Mouse (Mus musculus): ENCODE data around the gene Supt6. TPM values are rescaled to one million over a fixed set of nuclear protein-coding genes. Genes with fewer than 3 reads are reported as not detected.

Supt6 gene
- total and polyA plus RNA-seq, 2 experiments: 8.9 to 11.0 TPM

DNA sequence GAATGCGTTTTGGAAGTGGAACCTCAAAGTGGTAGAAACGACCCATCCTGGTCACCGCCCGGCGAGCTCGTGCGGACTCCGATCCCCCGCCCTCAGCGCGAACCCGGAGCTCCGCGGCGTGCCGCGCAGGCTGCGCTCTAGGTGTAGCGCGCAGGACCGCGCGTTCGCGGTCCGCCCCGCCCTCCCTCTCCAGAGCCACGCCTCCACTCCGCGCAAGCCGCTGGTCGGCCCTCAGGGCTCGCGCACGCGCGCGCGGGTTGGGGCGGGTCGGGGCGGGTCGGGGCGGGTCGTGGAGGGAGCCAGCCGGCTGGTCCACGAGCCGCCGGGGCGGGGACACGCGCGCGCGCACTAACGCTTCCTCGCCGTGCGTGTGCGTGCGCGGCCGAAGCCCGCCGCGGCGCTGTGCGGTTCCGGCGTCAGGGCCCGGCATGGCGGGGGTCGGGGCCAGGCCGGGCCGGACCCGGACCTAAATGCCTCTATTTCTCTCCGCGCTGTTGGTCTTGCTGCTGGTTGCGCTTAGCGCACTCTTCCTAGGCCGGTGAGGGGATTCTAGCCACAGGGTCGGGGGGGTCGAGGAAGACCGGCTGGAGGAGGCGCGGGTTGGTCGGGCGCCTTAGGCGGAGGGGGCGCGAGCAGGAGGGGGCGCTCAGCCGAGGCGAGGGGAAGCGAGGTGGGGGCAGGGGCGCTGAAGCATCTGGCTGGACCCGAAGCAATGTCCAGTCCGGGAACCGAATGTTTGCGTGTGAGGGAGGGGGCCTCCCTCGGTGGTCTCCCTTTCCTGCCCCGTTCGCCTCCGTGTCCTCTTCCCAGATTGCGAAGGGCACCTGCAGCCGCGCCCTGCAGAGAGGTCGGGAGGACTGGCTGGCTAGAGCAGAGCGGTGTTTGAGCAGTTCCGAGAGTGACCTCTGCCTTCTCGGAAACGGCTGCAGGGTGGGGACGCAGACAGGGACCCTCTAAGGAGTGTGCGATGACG, 15.9 kb upstream of the Supt6 start, which contains the start of gene 2610507B11Rik:
Gene 2610507B11Rik, plus strand, starts transcription at position 373 of the 973 bp plus-strand sequence.
- Histone ChIP-seq H3K4me3 (ENCODE audit: insufficient read depth, low read depth, low read length) (peak within 1 kb of the TSS; percentile 85), H3K79me2 (ENCODE audit: control insufficient read depth, insufficient read depth, low read length) (peaks cover 7% of the 10 kb centered on the region; the same call in 1 of the 2 replicates), H3K27ac (replicated peaks; ENCODE audit: insufficient read depth, low read depth, low read length) (peak within 1 kb of the TSS; percentile 53), H3K4me1 (ENCODE audit: control insufficient read depth, insufficient read depth, low read length) (no peaks in the 10 kb centered on the region), H3K9ac (ENCODE audit: low read depth, low read length) (peak within 1 kb of the TSS; percentile 84), H3K36me3 (ENCODE audit: control insufficient read depth, insufficient read depth, low read length) (peaks cover 28% of the 10 kb centered on the region), H3K27me3 (ENCODE audit: control insufficient read depth, insufficient read depth, low read length) (no peaks in the 10 kb centered on the region)
- under 1% methylated on average over 101 of the region's 115 CpGs for WGBS
- DNase-seq (ENCODE audit: extremely low read depth, low read depth, low spot score): peak; percentile 77
- peak; percentile 74; the same call in 1 of the 2 replicates for TF ChIP-seq POLR2A (IDR thresholded peaks at IDR 0.05; ENCODE audit: extremely low read depth, insufficient read depth, low read length)
- TF ChIP-seq CTCF (IDR thresholded peaks at IDR 0.05; ENCODE audit: low read depth, low read length): no peak

DNA sequence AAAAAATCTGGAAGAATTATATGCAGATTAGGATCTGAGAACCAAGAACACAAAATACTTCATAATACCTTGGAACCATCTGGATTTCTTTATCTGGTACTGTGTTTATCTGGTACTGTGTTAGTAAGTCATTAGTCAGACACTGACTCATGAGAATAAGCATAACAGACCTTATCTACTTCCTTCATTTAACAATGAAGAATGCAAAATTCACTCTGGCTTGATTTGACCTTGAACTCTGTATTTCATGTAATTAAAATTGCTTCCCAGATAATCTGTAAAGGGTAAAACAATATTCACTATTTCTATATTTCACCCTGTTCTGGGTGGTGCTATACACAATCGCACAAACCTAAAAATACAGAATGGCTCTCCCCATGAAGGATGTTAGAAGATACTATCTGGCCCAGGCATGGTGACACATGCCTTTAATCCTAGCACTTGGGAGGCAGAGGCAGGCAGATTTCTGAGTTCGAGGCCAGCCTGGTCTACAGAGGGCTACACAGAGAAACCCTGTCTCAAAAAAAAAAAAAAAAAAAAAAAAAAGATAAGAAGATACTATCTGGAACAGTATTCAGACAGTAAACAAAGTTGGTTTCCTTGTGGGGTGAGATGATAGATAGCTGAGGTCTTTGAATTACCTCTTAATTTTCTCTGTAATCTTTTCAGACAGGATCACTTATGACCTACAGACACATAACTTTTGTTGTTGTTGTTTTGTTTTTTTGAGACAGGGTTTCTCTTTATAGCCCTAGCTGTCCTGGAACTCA, 14.9 kb upstream of the Supt6 start:
- Histone ChIP-seq H3K27ac (replicated peaks; ENCODE audit: insufficient read depth, low read depth, low read length) (no peak overlapping the region), H3K27me3 (ENCODE audit: control insufficient read depth, insufficient read depth, low read length) (no peaks in the 10 kb centered on the region), H3K36me3 (ENCODE audit: control insufficient read depth, insufficient read depth, low read length) (peaks cover 20% of the 10 kb centered on the region), H3K4me3 (ENCODE audit: insufficient read depth, low read depth, low read length) (peak overlapping the region; percentile 40; the same call in 1 of the 2 replicates), H3K79me2 (ENCODE audit: control insufficient read depth, insufficient read depth, low read length) (peaks cover 5% of the 10 kb centered on the region; the same call in 1 of the 2 replicates), H3K9ac (ENCODE audit: low read depth, low read length) (peak overlapping the region; percentile 47; the same call in 1 of the 2 replicates), H3K4me1 (ENCODE audit: control insufficient read depth, insufficient read depth, low read length) (no peaks in the 10 kb centered on the region)
- 89% methylated on average over 2 of the region's 2 CpGs for WGBS
- TF ChIP-seq POLR2A (IDR thresholded peaks at IDR 0.05; ENCODE audit: extremely low read depth, insufficient read depth, low read length) (no peak), CTCF (IDR thresholded peaks at IDR 0.05; ENCODE audit: low read depth, low read length) (no peak)
- DNase-seq (ENCODE audit: extremely low read depth, low read depth, low spot score): no peak

DNA sequence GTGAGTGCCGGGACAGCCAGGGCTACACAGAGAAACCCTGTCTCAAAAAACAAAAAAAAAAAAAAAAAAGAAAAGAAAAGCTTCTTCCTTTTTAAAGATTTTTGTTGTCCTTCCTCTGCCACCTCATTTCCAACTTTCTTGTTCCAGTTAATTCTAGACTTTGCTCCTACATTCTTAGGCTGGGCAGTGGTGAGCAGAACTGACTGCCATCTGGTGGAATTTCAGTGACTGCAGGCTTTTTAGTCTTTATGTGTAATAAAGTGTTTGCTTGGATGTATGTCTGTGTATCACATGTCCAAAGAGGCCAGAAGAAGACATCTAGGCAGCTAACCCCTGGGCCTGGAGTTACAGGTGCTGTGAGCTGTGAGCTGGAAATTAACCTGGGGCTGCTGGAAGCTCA, 10.8 kb upstream of the Supt6 start:
- no peak for TF ChIP-seq POLR2A (IDR thresholded peaks at IDR 0.05; ENCODE audit: extremely low read depth, insufficient read depth, low read length)
- no peak for TF ChIP-seq CTCF (IDR thresholded peaks at IDR 0.05; ENCODE audit: low read depth, low read length)
- Histone ChIP-seq H3K27ac (replicated peaks; ENCODE audit: insufficient read depth, low read depth, low read length) (no peak overlapping the region), H3K4me3 (ENCODE audit: insufficient read depth, low read depth, low read length) (no peak overlapping the region), H3K79me2 (ENCODE audit: control insufficient read depth, insufficient read depth, low read length) (no peaks in the 10 kb centered on the region), H3K4me1 (ENCODE audit: control insufficient read depth, insufficient read depth, low read length) (no peaks in the 10 kb centered on the region), H3K36me3 (ENCODE audit: control insufficient read depth, insufficient read depth, low read length) (peaks cover 14% of the 10 kb centered on the region; the same call in 1 of the 2 replicates), H3K9ac (ENCODE audit: low read depth, low read length) (no peak overlapping the region), H3K27me3 (ENCODE audit: control insufficient read depth, insufficient read depth, low read length) (no peaks in the 10 kb centered on the region)
- 100% methylated on average over 1 of the region's 1 CpGs for WGBS
- peak; percentile 9 for DNase-seq (ENCODE audit: extremely low read depth, low read depth, low spot score)

DNA sequence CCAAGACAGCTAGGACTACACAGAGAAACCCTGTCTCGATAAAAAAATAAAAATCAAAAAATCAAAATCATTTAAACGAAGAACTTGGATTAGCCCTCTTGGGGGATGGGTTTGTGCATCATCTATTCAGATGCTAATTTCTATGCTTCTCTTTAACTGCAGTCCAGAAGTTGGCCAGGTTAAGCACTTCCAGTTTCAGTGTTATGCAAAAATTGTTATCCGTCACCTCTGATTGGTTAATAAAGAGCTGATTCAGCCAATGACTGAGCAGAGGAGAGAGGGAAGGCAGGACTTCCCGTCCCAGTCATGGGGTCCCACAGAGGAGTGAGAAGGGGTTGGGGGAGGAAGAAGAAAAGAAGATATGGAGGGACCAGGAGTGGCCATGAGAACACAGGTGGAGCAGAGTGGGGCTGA, 1.9 kb upstream of the Supt6 start:
- no peak overlapping the region for H3K27ac ChIP-seq (replicated peaks; ENCODE audit: insufficient read depth, low read depth, low read length)
- peaks cover 14% of the 10 kb centered on the region for H3K4me1 ChIP-seq (ENCODE audit: control insufficient read depth, insufficient read depth, low read length)
- no peak for TF ChIP-seq CTCF (IDR thresholded peaks at IDR 0.05; ENCODE audit: low read depth, low read length)
- TF ChIP-seq POLR2A (IDR thresholded peaks at IDR 0.05; ENCODE audit: extremely low read depth, insufficient read depth, low read length): no peak
- no peak for DNase-seq (ENCODE audit: extremely low read depth, low read depth, low spot score)
- H3K27me3 ChIP-seq (ENCODE audit: control insufficient read depth, insufficient read depth, low read length): no peaks in the 10 kb centered on the region
- H3K36me3 ChIP-seq (ENCODE audit: control insufficient read depth, insufficient read depth, low read length): peaks cover 7% of the 10 kb centered on the region
- no peak overlapping the region for H3K4me3 ChIP-seq (ENCODE audit: insufficient read depth, low read depth, low read length)
- no peak overlapping the region for H3K9ac ChIP-seq (ENCODE audit: low read depth, low read length)
- 74% methylated on average over 4 of the region's 4 CpGs for WGBS
- peaks cover 25% of the 10 kb centered on the region; the same call in 1 of the 2 replicates for H3K79me2 ChIP-seq (ENCODE audit: control insufficient read depth, insufficient read depth, low read length)

DNA sequence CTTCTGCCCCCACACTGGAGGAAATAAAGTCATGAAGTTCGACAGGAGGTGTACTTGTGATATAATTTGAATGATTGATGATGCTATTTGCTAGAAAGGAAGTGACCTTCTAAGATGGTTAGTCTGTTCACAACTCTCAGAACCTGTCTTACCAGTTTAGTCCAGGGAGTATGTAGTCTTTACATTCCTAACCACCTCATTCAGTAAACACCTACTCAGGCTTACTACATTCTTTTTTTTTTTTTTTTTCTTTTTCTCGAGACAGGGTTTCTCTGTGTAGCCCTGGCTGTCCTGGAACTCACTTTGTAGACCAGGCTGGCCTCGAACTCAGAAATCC, 1.2 kb upstream of the Supt6 start:
- H3K27ac ChIP-seq (replicated peaks; ENCODE audit: insufficient read depth, low read depth, low read length): no peak overlapping the region
- no peak overlapping the region for H3K4me3 ChIP-seq (ENCODE audit: insufficient read depth, low read depth, low read length)
- peaks cover 14% of the 10 kb centered on the region for H3K4me1 ChIP-seq (ENCODE audit: control insufficient read depth, insufficient read depth, low read length)
- peaks cover 3% of the 10 kb centered on the region for H3K36me3 ChIP-seq (ENCODE audit: control insufficient read depth, insufficient read depth, low read length)
- WGBS: 61% methylated on average over 3 of the region's 3 CpGs
- no peaks in the 10 kb centered on the region for H3K27me3 ChIP-seq (ENCODE audit: control insufficient read depth, insufficient read depth, low read length)
- H3K9ac ChIP-seq (ENCODE audit: low read depth, low read length): no peak overlapping the region
- TF ChIP-seq CTCF (IDR thresholded peaks at IDR 0.05; ENCODE audit: low read depth, low read length) (no peak), POLR2A (IDR thresholded peaks at IDR 0.05; ENCODE audit: extremely low read depth, insufficient read depth, low read length) (no peak)
- DNase-seq (ENCODE audit: extremely low read depth, low read depth, low spot score): no peak
- peaks cover 26% of the 10 kb centered on the region for H3K79me2 ChIP-seq (ENCODE audit: control insufficient read depth, insufficient read depth, low read length)

Measured in liver, adult 2 months (tissue).